Mouse (Mus musculus) testis, adult 2 months (tissue): ENCODE measurements around the gene Catsper3. TPM values are rescaled to one million over a fixed set of nuclear protein-coding genes. Genes with fewer than 3 reads are reported as not detected.

Source experiments
- H3K27ac ChIP-seq: fragments of 200-500 bp; 2 replicates; pipeline ENCODE4 v1.5.1; 2012; ENCODE audit warnings: low read depth, low read length; ENCODE audit not compliant: control insufficient read depth, insufficient read depth
- H3K27me3 ChIP-seq: fragments of 200-500 bp; 2 replicates; pipeline ENCODE4 v1.6.1; 2012; ENCODE audit warnings: mild to moderate bottlenecking, low read length, moderate library complexity; ENCODE audit not compliant: control insufficient read depth, insufficient read depth
- H3K36me3 ChIP-seq: fragments of 200-500 bp; 2 replicates; pipeline ENCODE4 v1.6.1; 2012; ENCODE audit warnings: mild to moderate bottlenecking, low read length; ENCODE audit not compliant: control insufficient read depth, insufficient read depth
- H3K4me1 ChIP-seq: fragments of 200-500 bp; 2 replicates; pipeline ENCODE4 v1.6.1; 2012; ENCODE audit warnings: low read length; ENCODE audit not compliant: control insufficient read depth, insufficient read depth
- H3K4me3 ChIP-seq: fragments of 200-500 bp; 2 replicates; pipeline ENCODE4 v1.5.1; 2012; ENCODE audit warnings: low read depth, mild to moderate bottlenecking, low read length, moderate library complexity, mixed read lengths; ENCODE audit not compliant: control insufficient read depth
- CTCF ChIP-seq: fragments of 200-500 bp; IDR thresholded peaks from 2 replicates; pipeline ENCODE4 v1.5.1; 2012; ENCODE audit warnings: low read depth, mild to moderate bottlenecking, inconsistent platforms, low read length, moderate library complexity; ENCODE audit not compliant: control insufficient read depth, insufficient read depth, insufficient replicate concordance
- POLR2A ChIP-seq: fragments of 200-500 bp; IDR thresholded peaks from 2 replicates; pipeline ENCODE4 v1.6.1; 2012; ENCODE audit warnings: low read depth, mild to moderate bottlenecking, inconsistent platforms, low read length, moderate library complexity; ENCODE audit not compliant: control insufficient read depth
- polyA plus RNA-seq: library from polyadenylated mRNA; depleted of rRNA; stranded (reverse); fragments of >200 nt; gene quantifications from 2 replicates; pipeline ENCODE4 v1.2.3, GENCODE M21; 2012

Gene Catsper3
- polyA plus RNA-seq, 1 experiment: 111 TPM

DNA sequence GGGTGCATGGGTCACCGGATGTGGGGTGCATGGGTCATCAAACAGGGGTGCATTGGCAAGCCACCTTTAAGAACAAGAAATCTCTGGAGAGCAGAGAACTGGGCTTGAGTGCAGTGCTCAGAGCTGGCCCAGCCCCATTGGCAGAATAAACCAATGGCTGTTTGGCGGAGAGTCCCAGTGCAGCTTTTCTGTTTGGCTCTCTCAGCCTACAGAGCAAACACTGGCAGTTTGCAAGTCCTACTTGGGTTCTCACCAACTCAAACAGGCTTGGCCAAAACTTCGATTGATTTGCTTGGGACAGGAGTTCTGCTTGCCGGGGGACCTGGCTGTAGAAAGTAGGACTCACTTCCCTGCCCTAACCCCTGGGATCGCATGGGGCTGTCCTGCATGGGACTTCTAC is 26.6 kb downstream of the Catsper3 start:
- Histone ChIP-seq H3K4me3 (no peak overlapping the region), H3K36me3 (no peaks in the 10 kb centered on the region), H3K4me1 (no peaks in the 10 kb centered on the region; the same call in 1 of the 2 replicates), H3K27me3 (no peaks in the 10 kb centered on the region), H3K27ac (no peak overlapping the region)
- no peak for TF ChIP-seq CTCF
- TF ChIP-seq POLR2A: no peak

DNA sequence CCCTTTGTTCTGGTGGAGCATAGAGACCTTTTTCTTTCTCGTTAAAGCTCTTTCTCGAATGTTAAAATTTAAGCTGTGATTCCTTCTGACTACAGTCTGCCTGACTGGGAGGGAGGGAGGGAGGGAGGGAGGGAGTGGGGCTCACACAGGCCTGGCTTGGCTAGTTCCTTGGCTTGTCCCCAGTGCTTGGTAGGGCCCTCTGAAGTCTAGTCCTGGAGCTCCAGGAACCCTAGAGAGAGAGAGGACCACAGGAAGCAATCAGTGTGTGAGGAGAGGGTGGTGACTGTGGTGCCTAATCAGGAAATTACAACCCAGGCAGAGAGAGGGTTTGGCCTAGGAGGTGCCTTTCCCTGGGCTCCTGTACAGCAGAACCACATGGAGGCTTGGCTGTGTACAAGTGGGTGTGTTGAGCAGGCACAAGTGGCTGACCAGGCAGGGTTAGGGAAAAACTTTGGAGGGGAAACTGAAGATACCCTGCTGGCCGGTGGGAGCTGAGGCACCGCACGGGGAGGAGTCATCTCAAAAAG is 29.2 kb downstream of the Catsper3 start:
- Histone ChIP-seq H3K36me3 (no peaks in the 10 kb centered on the region), H3K4me3 (no peak overlapping the region), H3K4me1 (no peaks in the 10 kb centered on the region; the same call in 1 of the 2 replicates), H3K27me3 (no peaks in the 10 kb centered on the region), H3K27ac (no peak overlapping the region)
- TF ChIP-seq CTCF: no peak
- TF ChIP-seq POLR2A: no peak

- no peaks in the 10 kb centered on the region; the same call in 1 of the 2 replicates for H3K4me1 ChIP-seq
- H3K4me3 ChIP-seq: no peak overlapping the region
- H3K27ac ChIP-seq: no peak overlapping the region
- TF ChIP-seq POLR2A: no peak
- TF ChIP-seq CTCF: no peak
- no peaks in the 10 kb centered on the region for H3K27me3 ChIP-seq
- H3K36me3 ChIP-seq: no peaks in the 10 kb centered on the region
These were observed 30.5 kb downstream of the Catsper3 start for GRCm38 (mm10) chr13:55814834-55815233.

- Histone ChIP-seq H3K36me3 (no peaks in the 10 kb centered on the region), H3K27ac (no peak overlapping the region), H3K4me1 (peaks cover 6% of the 10 kb centered on the region), H3K27me3 (no peaks in the 10 kb centered on the region; the same call in none of the 2 replicates), H3K4me3 (no peak overlapping the region)
- TF ChIP-seq CTCF (no peak), POLR2A (no peak)
These were observed 38.1 kb downstream of the Catsper3 start for GRCm38 (mm10) chr13:55822499-55822898.

GRCm38 (mm10) chr13:55824151-55824945 is 40.0 kb downstream of the Catsper3 start:
- Histone ChIP-seq H3K27me3 (no peaks in the 10 kb centered on the region; the same call in none of the 2 replicates), H3K36me3 (no peaks in the 10 kb centered on the region), H3K4me1 (peaks cover 13% of the 10 kb centered on the region), H3K27ac (no peak overlapping the region), H3K4me3 (no peak overlapping the region)
- no peak for TF ChIP-seq POLR2A
- no peak for TF ChIP-seq CTCF

- no peak overlapping the region for H3K4me3 ChIP-seq
- no peak overlapping the region for H3K27ac ChIP-seq
- no peak for TF ChIP-seq POLR2A
- TF ChIP-seq CTCF: no peak
- no peaks in the 10 kb centered on the region for H3K36me3 ChIP-seq
- peaks cover 18% of the 10 kb centered on the region for H3K4me1 ChIP-seq
- H3K27me3 ChIP-seq: no peaks in the 10 kb centered on the region; the same call in none of the 2 replicates
These were observed 40.9 kb downstream of the Catsper3 start for GRCm38 (mm10) chr13:55825245-55825681.

DNA sequence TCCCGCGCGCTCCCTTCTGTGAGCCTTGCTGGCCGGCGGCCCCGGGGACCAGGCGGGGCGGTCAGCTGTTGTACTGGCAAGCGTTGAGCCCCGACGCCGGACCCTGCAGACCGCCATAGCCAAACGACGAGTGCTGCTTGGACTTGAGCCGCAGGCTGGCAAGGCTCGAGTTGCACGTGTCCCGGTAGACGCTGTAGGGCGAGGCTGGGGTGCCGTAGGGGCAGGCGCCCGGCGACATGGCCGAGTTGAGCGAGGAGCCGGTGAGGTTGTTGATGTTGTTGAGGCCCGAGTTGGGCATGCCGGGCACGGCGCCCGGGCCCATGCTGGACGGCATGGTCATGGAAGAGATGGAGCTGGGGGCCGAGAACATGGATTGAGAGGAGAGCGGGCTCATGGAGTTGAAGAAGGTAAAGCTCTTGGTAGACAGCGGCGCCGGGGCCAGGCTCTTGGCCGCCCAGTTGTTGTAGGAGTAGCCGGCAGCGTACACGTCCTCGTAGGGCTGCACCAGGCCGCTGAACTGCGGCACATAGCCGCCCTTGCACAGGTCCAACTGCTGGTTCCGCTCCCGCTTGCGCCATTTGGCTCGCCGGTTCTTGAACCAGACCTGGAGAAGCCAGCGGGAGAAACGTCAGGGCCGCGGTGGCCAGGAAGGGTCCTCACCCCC is 41.8 kb downstream of the Catsper3 start:
- Histone ChIP-seq H3K4me3 (no peak overlapping the region), H3K4me1 (peaks cover 24% of the 10 kb centered on the region), H3K27me3 (peaks cover 2% of the 10 kb centered on the region), H3K27ac (no peak overlapping the region), H3K36me3 (no peaks in the 10 kb centered on the region)
- TF ChIP-seq CTCF (no peak), POLR2A (no peak)
